Comparison of ENCODE assay signal across 27 mouse cellular contexts in the genomic region with DNA sequence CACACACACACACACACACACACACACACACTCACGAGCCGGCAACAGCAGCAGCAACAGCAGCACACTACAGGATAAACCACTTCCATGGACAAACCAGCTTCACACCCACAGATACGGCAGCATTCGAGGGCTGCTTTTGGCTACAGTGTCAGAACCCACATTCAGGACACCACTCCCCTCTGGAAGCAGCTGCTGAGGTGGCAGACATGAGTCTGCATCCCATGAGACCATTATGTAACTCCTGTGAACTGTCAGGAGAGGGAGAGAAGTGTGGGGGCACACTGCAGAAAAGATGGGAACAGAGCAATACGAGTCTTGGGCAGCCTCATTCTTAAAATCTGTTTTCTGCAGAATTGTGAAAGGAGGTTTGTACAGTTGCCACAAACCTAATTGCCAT. TPM values are rescaled to one million over a fixed set of nuclear protein-coding genes. Genes with fewer than 3 reads are reported as not detected.
DNase-seq lines count a peak whose midpoint lies in the region; ATAC-seq and TF ChIP-seq lines count a peak whose summit lies in the region.
"Had no signal": no experiment of that assay in that cellular context is flagged by ENCODE, and none has a peak within 500 bp of the region (broad histone marks: within the 10 kb centered on the region; RNA-seq: fewer than 3 reads in every experiment).

No protein-coding gene starts in this region.

- intact Hi-C loops in heart, postnatal 14 days (cut with DNase I), result no loop called here

- no peak overlapping the region for H3K9ac ChIP-seq in hindbrain, embryonic 14.5 days
- no peak overlapping the region for H3K9ac ChIP-seq in forebrain, postnatal 0 days
- H3K9ac ChIP-seq: embryonic facial prominence, embryonic 12.5 days; embryonic facial prominence, embryonic 15.5 days; hindbrain, embryonic 15.5 days had no signal

- H3K4me1 ChIP-seq in hindbrain, embryonic 10.5 days (replicated peaks), result peaks cover 12% of the 10 kb centered on the region; the same call in 1 of the 2 replicates
- H3K4me1 ChIP-seq in hindbrain, embryonic 14.5 days (replicated peaks; ENCODE audit: control insufficient read depth, insufficient read depth, low read length), result 0 out of 2 replicates have a peak, but pooled peaks cover 3% of the 10 kb centered on the region
- H3K4me1 ChIP-seq in forebrain, postnatal 0 days (ENCODE audit: insufficient read depth), result no peaks in the 10 kb centered on the region
- H3K4me1 ChIP-seq: embryonic facial prominence, embryonic 12.5 days; embryonic facial prominence, embryonic 15.5 days; heart, embryonic 10.5 days; hindbrain, embryonic 15.5 days had no signal

- DNase-seq in hindbrain, embryonic 10.5 days (ENCODE audit: low spot score), result no peak
- DNase-seq in hindbrain, embryonic 14.5 days (ENCODE audit: low spot score), result no peak
- peak; percentile 59 for DNase-seq in right cerebral cortex, adult 18-20 months
- no peak for DNase-seq in right cerebral cortex, postnatal 4 days
- DNase-seq in 3T3-L1 (ENCODE audit: low read depth, low spot score) (peak; percentile 7), A20 (ENCODE audit: low read depth, low spot score) (peak; percentile 27)
- no peak for DNase-seq in forebrain, postnatal 0 days
- no peak for DNase-seq in heart, postnatal 14 days
- DNase-seq: adrenal gland, postnatal 10 days; adrenal gland, postnatal 36 days; B cell, adult 2 months; cerebellum, adult 11 months; cerebellum, adult 2 months; cerebellum, adult 9-11 months; cerebellum, postnatal 25 days; gastrocnemius, adult 2 months; gastrocnemius, postnatal 14 days; heart, adult 2 months; heart, postnatal 36 days had no signal

- TF ChIP-seq CTCF in forebrain, postnatal 0 days (IDR thresholded peaks at IDR 0.05; ENCODE audit: low read depth), result no peak

- H3K4me2 ChIP-seq in hindbrain, embryonic 14.5 days (replicated peaks), result no peak overlapping the region
- H3K4me2 ChIP-seq in forebrain, postnatal 0 days (ENCODE audit: low read depth), result no peak overlapping the region
- H3K4me2 ChIP-seq: embryonic facial prominence, embryonic 12.5 days; embryonic facial prominence, embryonic 15.5 days; hindbrain, embryonic 15.5 days had no signal

- no peak overlapping the region for H3K4me3 ChIP-seq in hindbrain, embryonic 10.5 days
- H3K4me3 ChIP-seq in hindbrain, embryonic 14.5 days (replicated peaks; ENCODE audit: low read length), result no peak overlapping the region
- no peak overlapping the region for H3K4me3 ChIP-seq in forebrain, postnatal 0 days (ENCODE audit: low read depth, low read length)
- H3K4me3 ChIP-seq: embryonic facial prominence, embryonic 12.5 days; embryonic facial prominence, embryonic 15.5 days; gastrocnemius, adult 2 months; heart, adult 2 months; heart, embryonic 10.5 days; hindbrain, embryonic 15.5 days had no signal

- H3K27ac ChIP-seq in hindbrain, embryonic 10.5 days, result 0 out of 2 replicates have a peak overlapping the region, but pooled peaks have one; percentile 23
- H3K27ac ChIP-seq in hindbrain, embryonic 14.5 days, result no peak overlapping the region
- H3K27ac ChIP-seq in forebrain, postnatal 0 days (ENCODE audit: low read depth, low read length), result no peak overlapping the region
- H3K27ac ChIP-seq: embryonic facial prominence, embryonic 12.5 days; embryonic facial prominence, embryonic 15.5 days; gastrocnemius, adult 2 months; heart, adult 2 months; heart, embryonic 10.5 days; hindbrain, embryonic 15.5 days had no signal

- H3K36me3 ChIP-seq in hindbrain, embryonic 10.5 days, result peaks cover 7% of the 10 kb centered on the region; the same call in 1 of the 2 replicates
- H3K36me3 ChIP-seq in hindbrain, embryonic 14.5 days (replicated peaks; ENCODE audit: control insufficient read depth, insufficient read depth), result no peaks in the 10 kb centered on the region
- no peaks in the 10 kb centered on the region for H3K36me3 ChIP-seq in forebrain, postnatal 0 days (ENCODE audit: insufficient read depth)
- H3K36me3 ChIP-seq: embryonic facial prominence, embryonic 12.5 days; embryonic facial prominence, embryonic 15.5 days; heart, embryonic 10.5 days; hindbrain, embryonic 15.5 days had no signal

- 87% methylated on average over 5 of the region's 5 CpGs for WGBS in hindbrain, embryonic 10.5 days
- 85% methylated on average over 5 of the region's 5 CpGs for WGBS in hindbrain, embryonic 14.5 days
- WGBS in forebrain, postnatal 0 days, result 72% methylated on average over 5 of the region's 5 CpGs

- no peaks in the 10 kb centered on the region for H3K9me3 ChIP-seq in hindbrain, embryonic 10.5 days
- no peaks in the 10 kb centered on the region for H3K9me3 ChIP-seq in hindbrain, embryonic 14.5 days (ENCODE audit: control insufficient read depth, low read length)
- H3K9me3 ChIP-seq in forebrain, postnatal 0 days (ENCODE audit: low read length), result no peaks in the 10 kb centered on the region
- H3K9me3 ChIP-seq: embryonic facial prominence, embryonic 12.5 days; embryonic facial prominence, embryonic 15.5 days; G1E; heart, embryonic 10.5 days; hindbrain, embryonic 15.5 days had no signal

- ATAC-seq in hindbrain, embryonic 14.5 days (ENCODE audit: low FRiP score), result no peak
- ATAC-seq in forebrain, postnatal 0 days, result no peak
- ATAC-seq: forebrain, embryonic 14.5 days; Patski had no signal

- no peaks in the 10 kb centered on the region for H3K27me3 ChIP-seq in hindbrain, embryonic 10.5 days (ENCODE audit: insufficient read depth, poor library complexity, severe bottlenecking)
- H3K27me3 ChIP-seq in hindbrain, embryonic 14.5 days (ENCODE audit: control insufficient read depth, insufficient read depth, low read length), result no peaks in the 10 kb centered on the region
- no peaks in the 10 kb centered on the region for H3K27me3 ChIP-seq in forebrain, postnatal 0 days (ENCODE audit: insufficient read depth, low read length)
- H3K27me3 ChIP-seq: CH12.LX; embryonic facial prominence, embryonic 12.5 days; embryonic facial prominence, embryonic 15.5 days; hindbrain, embryonic 15.5 days; Patski had no signal

RNA-seq across cellular contexts. Expression of a gene that starts 54.1 kb away (rescaled TPM):
- polyA plus RNA-seq in hindbrain, embryonic 10.5 days (2016; fragmentation: Nextera tagmentation; extraction: Ambion mirVana), result 71.0 and 122 TPM in 2 replicates
- polyA plus RNA-seq in hindbrain, embryonic 14.5 days (2014; fragmentation: Nextera tagmentation; extraction: Ambion mirVana), result 13.8 and 17.6 TPM in 2 replicates
- 3.0 and 6.4 TPM in 2 replicates for total RNA-seq in forebrain, postnatal 0 days (2014; rRNA removed)
- 9.0 and 14.5 TPM in 2 replicates for polyA plus RNA-seq in forebrain, postnatal 0 days (2015; fragmentation: Nextera tagmentation; extraction: Ambion mirVana)
- total RNA-seq in heart, postnatal 14 days (2021), result 10 to 100 TPM in 1 of 2 experiments, 1 to 10 TPM in 1; 7.6 to 11.0 TPM

Comparison
In these comparisons a context has a peak if more than half of its experiments do, and no peak if none do; other contexts are left out.
1. DNase-seq: peak in right cerebral cortex, adult 18-20 months (single experiment), 3T3-L1 (single experiment) and A20 (single experiment); none in hindbrain, embryonic 10.5 days (single experiment), hindbrain, embryonic 14.5 days (single experiment), right cerebral cortex, postnatal 4 days (single experiment), forebrain, postnatal 0 days (single experiment) and heart, postnatal 14 days (0 of 2).